Mouse (Mus musculus) cortical plate, adult 2 months (tissue): ENCODE results near the gene Srrm1. TPM values are rescaled to one million over a fixed set of nuclear protein-coding genes. Genes with fewer than 3 reads are reported as not detected.
"Not testable (repeated sequence)": the region's sequence is repeated elsewhere in the genome, so short reads cannot be mapped to it uniquely, and the experiment has no call there.

Source experiments
- H3K27ac ChIP-seq: fragments of 200-500 bp; 2 replicates; pipeline ENCODE4 v1.5.1; 2012; ENCODE audit warnings: low read length, control low read depth, inconsistent platforms; ENCODE audit not compliant: insufficient read depth
- H3K4me1 ChIP-seq: fragments of 200-500 bp; 2 replicates; pipeline ENCODE4 v1.6.1; 2011; ENCODE audit warnings: low read length; ENCODE audit not compliant: control insufficient read depth, insufficient read depth
- H3K4me3 ChIP-seq: fragments of 200-500 bp; 2 replicates; pipeline ENCODE4 v1.5.1; 2011; ENCODE audit warnings: mild to moderate bottlenecking, low read length, control low read depth; ENCODE audit not compliant: insufficient read depth
- CTCF ChIP-seq: fragments of 200-500 bp; IDR thresholded peaks from 2 replicates; pipeline ENCODE4 v1.5.1; 2011; ENCODE audit warnings: mild to moderate bottlenecking, control low read depth, low read length; ENCODE audit not compliant: insufficient read depth; ENCODE audit errors: extremely low read depth
- POLR2A ChIP-seq: fragments of 200-500 bp; IDR thresholded peaks from 2 replicates; pipeline ENCODE4 v1.6.1; 2011; ENCODE audit warnings: mild to moderate bottlenecking, low read length, control low read depth; ENCODE audit not compliant: insufficient read depth; ENCODE audit errors: extremely low read depth
- polyA plus RNA-seq: library from polyadenylated mRNA; depleted of rRNA; stranded (reverse); fragments of >200 nt; gene quantifications from 2 replicates; pipeline ENCODE4 v1.2.3, GENCODE M21; 2012; rRNA removed

The Srrm1 gene
- polyA plus RNA-seq, 1 experiment: 115 TPM

DNA sequence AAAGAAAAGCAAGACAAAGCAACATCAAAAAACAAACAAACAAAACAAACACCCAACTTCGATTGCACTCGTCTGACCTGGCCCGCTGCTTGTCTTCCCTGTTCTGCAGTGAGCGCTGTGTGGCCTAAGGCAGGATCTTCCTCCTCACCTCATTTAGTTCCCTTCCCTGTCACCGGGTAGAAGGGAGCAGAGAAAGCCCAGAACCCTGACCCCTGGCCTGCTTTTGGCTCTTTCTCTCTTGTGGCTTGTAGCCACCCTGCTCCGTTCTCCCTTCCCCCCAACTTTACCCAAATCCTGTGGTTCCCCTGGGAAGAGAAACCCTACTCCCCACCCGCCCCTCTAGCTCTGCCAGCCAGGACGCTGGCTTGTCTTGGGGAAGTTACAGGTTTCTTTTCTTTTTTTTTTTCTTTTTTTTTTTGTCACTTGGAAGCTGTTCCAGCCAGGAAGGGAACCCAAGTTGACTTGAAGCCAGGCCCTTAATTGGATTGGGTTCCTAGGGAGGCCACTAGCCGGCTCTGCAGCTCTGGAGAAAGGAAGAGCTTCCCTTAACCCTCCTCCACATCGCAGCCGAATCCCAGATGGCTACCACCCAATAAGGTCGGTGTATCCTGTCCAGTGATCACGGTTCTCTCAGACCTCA lies 70.3 kb downstream of the Srrm1 start:
- Histone ChIP-seq H3K27ac (no peak overlapping the region), H3K4me1 (no peaks in the 10 kb centered on the region), H3K4me3 (no peak overlapping the region)
- TF ChIP-seq CTCF (no peak), POLR2A (no peak)

DNA sequence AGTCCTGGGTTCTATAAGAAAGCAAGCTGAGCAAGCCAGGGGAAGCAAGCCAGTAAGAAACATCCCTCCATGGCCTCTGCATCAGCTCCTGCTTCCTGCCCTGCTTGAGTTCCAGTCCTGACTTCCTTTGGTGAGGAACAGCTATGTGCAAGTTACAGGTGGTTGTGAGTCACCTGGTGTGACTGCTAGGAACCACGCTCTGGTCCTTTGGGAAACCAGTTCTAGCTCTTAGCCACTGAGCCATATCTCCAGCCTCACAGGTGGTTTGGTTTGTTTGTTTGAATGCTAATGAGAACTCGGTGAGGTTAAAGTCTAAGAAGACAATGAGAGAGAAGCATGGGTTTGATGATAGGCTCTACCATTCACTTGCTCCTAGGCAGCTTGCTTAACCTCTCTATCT lies 73.1 kb downstream of the Srrm1 start:
- H3K4me1 ChIP-seq, H3K4me3 ChIP-seq, H3K27ac ChIP-seq: not testable (repeated sequence)

DNA sequence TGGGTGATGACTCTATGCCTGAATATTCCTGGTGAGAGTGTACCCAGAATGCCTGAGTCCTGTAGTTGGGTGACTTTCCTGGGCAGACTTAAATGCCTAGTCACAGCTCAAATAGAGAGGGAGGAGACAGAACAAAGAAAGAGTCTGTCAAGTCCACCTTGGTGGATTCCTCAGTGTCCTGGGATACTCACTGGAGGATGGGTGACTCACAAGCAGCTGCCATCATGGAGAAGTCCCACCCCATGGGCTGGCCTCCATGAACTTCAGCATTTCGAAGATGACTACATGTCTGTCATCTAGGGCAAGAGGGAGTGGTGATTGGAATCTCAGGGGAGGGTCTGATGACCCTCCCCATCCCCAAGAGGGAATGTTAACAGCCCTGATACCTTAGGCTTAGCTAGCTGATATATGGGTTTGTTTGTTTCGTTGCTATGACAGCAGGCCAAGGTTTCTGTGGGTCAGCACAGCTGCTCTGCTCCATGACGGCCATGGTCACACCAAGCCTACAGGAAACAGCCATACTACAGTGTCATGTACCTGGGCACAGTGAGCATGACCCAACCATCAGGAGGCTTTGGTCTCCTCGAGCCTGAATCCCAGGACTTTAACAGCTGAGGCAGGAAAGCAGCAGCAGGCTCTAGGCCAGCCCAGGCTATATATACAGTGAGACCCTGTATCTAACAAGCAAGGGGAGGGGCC lies 76.3 kb downstream of the Srrm1 start:
- Histone ChIP-seq H3K4me3 (no peak overlapping the region), H3K4me1 (no peaks in the 10 kb centered on the region), H3K27ac (no peak overlapping the region)
- no peak for TF ChIP-seq CTCF
- TF ChIP-seq POLR2A: no peak

DNA sequence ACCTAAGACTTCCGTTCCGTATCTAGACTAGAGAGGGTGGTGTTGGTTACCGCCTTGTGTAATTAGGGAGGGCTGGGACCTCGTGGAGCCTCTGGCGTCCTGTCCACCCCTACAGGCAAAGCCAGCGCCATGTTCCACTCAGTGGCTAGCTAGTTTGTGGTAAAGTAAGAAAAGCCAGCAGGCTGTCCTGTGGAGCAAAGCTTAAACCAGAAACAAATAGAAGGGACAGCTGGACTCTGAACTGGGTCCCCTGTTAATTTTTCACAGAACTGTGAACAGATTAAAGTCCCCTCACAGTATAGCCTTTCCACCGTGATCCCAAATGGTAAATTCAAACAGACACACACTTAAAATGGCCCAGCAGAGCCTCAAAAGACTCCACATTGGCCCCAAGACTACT lies 78.4 kb downstream of the Srrm1 start:
- H3K4me1 ChIP-seq: no peaks in the 10 kb centered on the region
- TF ChIP-seq POLR2A: no peak
- H3K4me3 ChIP-seq: no peak overlapping the region
- H3K27ac ChIP-seq: no peak overlapping the region

DNA sequence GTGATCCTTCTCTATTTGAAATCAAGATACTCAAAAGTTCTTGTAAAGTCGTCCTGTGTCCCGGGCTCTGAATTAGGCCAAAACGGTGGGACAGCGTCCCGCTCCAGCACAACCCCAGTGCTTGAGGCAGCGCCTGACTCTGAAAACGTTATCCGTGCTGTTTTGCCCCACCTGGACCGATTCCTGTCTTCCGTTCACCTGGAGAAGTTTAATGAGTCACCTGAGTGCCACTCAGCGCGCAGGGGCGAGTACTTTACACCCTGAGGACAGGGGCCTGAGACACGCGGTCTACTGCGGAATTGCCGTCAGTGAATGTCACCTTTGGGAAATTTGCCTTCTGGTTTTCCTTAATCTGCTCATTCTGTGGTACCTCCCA lies 79.8 kb downstream of the Srrm1 start:
- TF ChIP-seq CTCF (no peak), POLR2A (no peak)
- H3K27ac ChIP-seq: peak overlapping the region; percentile 55
- H3K4me1 ChIP-seq: no peaks in the 10 kb centered on the region
- peak overlapping the region; percentile 14; the same call in 1 of the 2 replicates for H3K4me3 ChIP-seq

DNA sequence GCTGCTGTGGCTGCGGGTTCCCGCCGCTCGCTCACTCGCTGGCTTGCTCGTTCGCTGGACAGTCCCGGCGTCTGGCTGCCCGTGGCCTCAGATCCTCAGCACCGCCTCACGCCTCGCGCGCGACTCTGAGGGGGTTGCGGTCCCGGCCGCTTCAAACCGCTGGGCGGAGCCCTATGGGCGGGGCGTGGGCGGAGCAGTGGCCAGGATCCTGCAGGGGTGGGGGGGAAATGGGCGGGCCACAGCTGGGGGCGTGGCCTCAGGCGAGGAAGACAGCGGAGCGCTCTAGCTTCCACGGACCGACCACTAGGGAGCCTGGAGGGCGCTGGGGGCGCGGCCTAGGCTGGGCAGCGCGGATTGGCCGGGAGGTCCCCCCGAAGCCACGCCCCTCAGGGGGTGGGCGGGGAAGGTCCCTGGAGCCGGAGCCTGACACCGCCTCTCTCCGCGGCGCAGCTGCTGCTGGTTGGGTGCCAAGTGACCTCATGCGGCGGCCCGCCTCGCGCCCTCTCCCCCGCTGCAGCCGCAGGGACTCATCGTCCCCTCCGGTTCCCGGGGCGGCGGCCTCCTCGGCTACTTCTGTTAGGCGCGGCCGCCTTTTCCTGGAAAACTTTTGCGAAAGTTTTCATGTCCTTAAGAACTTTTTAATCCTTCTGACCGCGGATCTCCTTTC lies 80.3 kb downstream of the Srrm1 start, which contains the start of gene Clic4:
TSS of gene Clic4 (minus strand) at position 175 of the 667 bp plus-strand sequence.
- Histone ChIP-seq H3K27ac (peak within 1 kb of the TSS; percentile 55), H3K4me1 (no peaks in the 10 kb centered on the region), H3K4me3 (peak within 1 kb of the TSS; percentile 46)
- TF ChIP-seq POLR2A: peak; percentile 76
- no peak for TF ChIP-seq CTCF

DNA sequence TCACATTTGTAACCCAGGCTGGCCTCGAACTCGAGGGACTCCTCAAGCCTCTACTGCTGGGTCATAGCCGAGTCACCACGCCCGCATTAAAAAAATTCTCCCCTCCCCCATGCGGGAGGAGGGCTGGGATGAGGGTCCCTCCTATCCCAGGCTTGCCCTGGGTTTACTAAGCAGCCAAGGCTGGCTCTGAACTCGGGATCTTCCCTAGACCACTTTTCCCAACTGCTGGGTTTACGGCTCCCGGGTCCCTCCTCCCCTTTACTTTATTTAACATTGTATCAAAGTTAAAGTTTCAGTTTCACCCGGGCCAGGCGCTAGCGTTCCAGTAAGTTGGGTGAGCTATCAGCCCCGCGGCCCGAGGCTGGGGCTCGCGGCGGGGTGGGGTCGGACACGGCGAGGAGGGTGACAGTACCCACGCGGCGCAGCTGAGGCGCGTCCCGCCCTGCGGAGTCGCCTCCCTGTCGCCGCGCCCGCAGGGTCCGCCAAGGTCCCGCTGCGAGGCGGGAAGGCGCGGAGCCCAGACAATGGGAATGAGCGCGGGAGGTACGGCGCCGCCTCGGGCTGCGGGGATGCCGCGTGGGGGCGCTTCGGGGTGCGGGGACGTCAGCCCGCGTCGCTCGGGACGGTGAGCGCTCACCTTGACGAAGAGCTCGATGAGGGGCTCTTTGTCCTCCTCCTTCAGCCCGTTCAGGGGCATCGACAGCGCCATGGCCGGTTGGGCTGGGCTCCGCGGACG lies 81.1 kb downstream of the Srrm1 start:
- H3K4me1 ChIP-seq: no peaks in the 10 kb centered on the region
- TF ChIP-seq POLR2A (no peak), CTCF (no peak)
- 0 out of 2 replicates have a peak overlapping the region, but pooled peaks have one; percentile 46 for H3K27ac ChIP-seq
- H3K4me3 ChIP-seq: peak overlapping the region; percentile 46

DNA sequence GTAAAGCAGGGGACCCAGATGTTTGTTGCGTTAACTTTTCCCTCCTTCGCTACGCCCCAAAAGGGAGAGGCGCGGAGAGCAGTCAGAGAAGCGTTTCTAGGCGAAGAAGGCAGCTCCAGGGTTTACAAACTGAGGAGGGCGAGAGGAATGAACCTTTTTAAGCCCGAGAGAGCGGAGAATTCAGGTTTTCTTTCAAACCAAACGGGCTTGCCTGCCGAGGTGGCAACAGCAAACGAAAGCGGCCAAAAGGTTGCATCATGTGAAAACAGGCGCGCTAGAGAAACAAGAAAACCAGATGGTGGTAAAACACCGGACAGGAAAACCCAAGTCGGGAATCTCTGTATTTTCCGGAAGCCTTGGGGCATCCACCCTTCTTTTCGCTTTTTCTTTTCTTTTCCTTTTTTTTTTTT lies 81.7 kb downstream of the Srrm1 start:
- TF ChIP-seq POLR2A (no peak), CTCF (no peak)
- Histone ChIP-seq H3K27ac (no peak overlapping the region), H3K4me3 (peak overlapping the region; percentile 46), H3K4me1 (no peaks in the 10 kb centered on the region)

Other genes with a start within 250 kb of the Srrm1 start
- gene Runx3, start 232.7 kb downstream of the Srrm1 start, polyA plus RNA-seq: 0.04 TPM in 1 of 2 replicates, not detected in the other
- gene Clic4, start 80.5 kb downstream of the Srrm1 start, polyA plus RNA-seq: 54.0 and 65.8 TPM in 2 replicates
- gene Ncmap, start 44.9 kb upstream of the Srrm1 start, polyA plus RNA-seq: 0.96 and 1.3 TPM in 2 replicates
- gene Rcan3, start 80.5 kb upstream of the Srrm1 start, polyA plus RNA-seq: 19.5 and 21.5 TPM in 2 replicates
- 0.85 and 0.96 TPM in 2 replicates for gene Stpg1, start 141.5 kb upstream of the Srrm1 start, polyA plus RNA-seq
- 45.9 and 48.3 TPM in 2 replicates for gene Nipal3, start 141.7 kb upstream of the Srrm1 start, polyA plus RNA-seq
- 0.72 and 0.77 TPM in 2 replicates for gene Grhl3, start 220.3 kb upstream of the Srrm1 start, polyA plus RNA-seq